In the genomic region with DNA sequence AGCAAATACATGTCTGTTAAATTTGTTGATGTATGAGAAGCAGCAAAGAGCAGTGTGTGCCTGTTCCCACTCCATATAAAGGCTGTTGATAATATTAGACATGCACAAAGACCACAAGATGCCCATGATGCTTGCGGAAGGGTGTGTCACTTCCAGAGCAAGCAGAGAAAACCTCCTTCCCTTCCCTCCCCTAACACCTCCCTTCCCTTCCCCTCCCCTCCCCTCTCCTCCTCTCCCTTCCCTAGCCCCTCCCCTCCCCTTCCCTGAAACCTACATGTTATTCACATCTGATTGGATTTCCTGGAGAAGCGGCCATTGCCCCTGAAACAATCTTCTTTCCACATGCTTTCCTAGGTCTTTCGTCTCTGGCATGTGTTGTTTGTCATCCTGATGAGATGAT, we compare ENCODE assay signal across 15 mouse cellular contexts.
"Had no signal": no experiment of that assay in that cellular context is flagged by ENCODE, and none has a peak within 500 bp of the region (broad histone marks: within the 10 kb centered on the region; RNA-seq: fewer than 3 reads in every experiment).

No protein-coding gene starts in this region.

- H3K27me3 ChIP-seq: limb, embryonic 13.5 days; midbrain, embryonic 15.5 days; neural tube, embryonic 13.5 days had no signal

- H3K4me1 ChIP-seq: limb, embryonic 13.5 days; megakaryocyte, embryonic 14.5 days; neural tube, embryonic 13.5 days had no signal

- DNase-seq: kidney, postnatal 10 days; kidney, postnatal 4 days; left cerebral cortex, postnatal 4 days; lung, adult 2 months; lung, postnatal 14 days; retina, postnatal 1 day; thymus, postnatal 36 days had no signal

- H3K9me3 ChIP-seq: limb, embryonic 13.5 days; midbrain, embryonic 15.5 days; neural tube, embryonic 13.5 days had no signal

- H3K27ac ChIP-seq: layer of hippocampus, adult 2 months; limb, embryonic 13.5 days; liver, embryonic 14.5 days; macrophage; midbrain, embryonic 15.5 days; neural tube, embryonic 13.5 days had no signal

- H3K4me2 ChIP-seq: limb, embryonic 13.5 days; midbrain, embryonic 11.5 days; midbrain, embryonic 15.5 days; neural tube, embryonic 13.5 days had no signal

- H3K36me3 ChIP-seq: limb, embryonic 13.5 days; midbrain, embryonic 15.5 days; neural tube, embryonic 13.5 days had no signal

- H3K4me3 ChIP-seq: layer of hippocampus, adult 2 months; limb, embryonic 13.5 days; megakaryocyte, embryonic 14.5 days; midbrain, embryonic 15.5 days; neural tube, embryonic 13.5 days had no signal

- H3K9ac ChIP-seq: limb, embryonic 13.5 days; liver, embryonic 14.5 days; midbrain, embryonic 15.5 days; neural tube, embryonic 13.5 days had no signal

- ATAC-seq: midbrain, embryonic 15.5 days had no signal
